Mouse (Mus musculus): ENCODE data around the gene Zfp260. TPM values are rescaled to one million over a fixed set of nuclear protein-coding genes. Genes with fewer than 3 reads are reported as not detected.

Zfp260 gene
- total RNA-seq (2021), result 10 to 100 TPM; 35.9 to 40.9 TPM
- long read RNA-seq, experiment 1, full-length matches to known transcripts, result 33 of 37 reads
- long read RNA-seq, experiment 1, partial matches to known transcripts, result 0 of 37 reads
- long read RNA-seq, experiment 1, other reads (novel, unspliced or antisense), result 4 of 37 reads
- long read RNA-seq, experiment 2, full-length matches to known transcripts, result 32 of 35 reads
- long read RNA-seq, experiment 2, partial matches to known transcripts, result 0 of 35 reads
- long read RNA-seq, experiment 2, other reads (novel, unspliced or antisense), result 3 of 35 reads

DNA sequence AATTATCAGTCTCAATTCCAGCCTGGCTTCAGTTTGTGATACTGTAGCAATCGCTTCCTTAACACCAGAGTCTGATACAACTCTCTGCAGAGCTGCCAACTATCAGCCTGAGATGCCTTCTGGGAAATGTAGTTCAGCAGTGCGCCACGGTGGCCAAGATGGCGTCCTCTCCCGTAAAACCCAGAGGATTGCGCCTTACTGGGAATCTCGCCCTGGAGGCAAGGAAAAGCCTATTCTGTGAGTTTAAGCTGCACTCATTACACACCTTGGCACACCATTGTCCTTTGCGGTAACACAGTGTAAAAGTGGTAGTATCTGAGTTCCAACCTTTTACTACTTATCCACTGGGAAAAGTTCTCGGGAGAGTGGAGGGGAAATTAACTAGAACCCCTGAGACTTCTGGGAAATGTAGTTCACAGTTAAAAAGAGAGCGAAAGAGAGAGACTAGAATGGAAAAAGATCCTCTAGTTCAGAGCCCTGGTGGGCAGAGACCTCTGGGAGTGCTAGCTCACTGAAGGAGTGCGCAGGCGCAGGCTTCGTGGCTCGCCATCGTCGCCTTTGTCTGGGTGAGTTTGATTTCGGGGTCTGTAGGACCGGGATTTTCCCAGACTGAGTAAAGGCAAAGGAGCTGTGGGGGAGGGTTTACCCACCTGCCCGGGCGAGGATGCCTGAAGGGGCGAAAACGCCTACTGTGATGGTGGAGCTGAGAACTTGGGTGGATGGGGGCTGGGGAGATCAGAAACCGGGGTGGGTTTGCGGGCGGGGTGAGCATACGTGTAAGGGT lies at the start of gene Zfp260:
TSS of gene Zfp260 (plus strand) at position 132 of the 784 bp plus-strand sequence.
- intact Hi-C loops (cut with DNase I), result loop anchor here (5.0 kb wide), 1 partner anchor 72 kb away; the partner anchor contains the start of gene Zfp146
- peak; percentile 88 to 89 for DNase-seq

GRCm38 (mm10) chr7:30048126-30048525 lies 46.5 kb upstream of the Zfp260 start:
- intact Hi-C loops (cut with DNase I), result no loop called here
- DNase-seq, result no peak

GRCm38 (mm10) chr7:30050882-30051548 lies 43.6 kb upstream of the Zfp260 start, which contains the start of gene Zfp14:
TSS of gene Zfp14 (minus strand) at chr7:30051380.
- intact Hi-C loops (cut with DNase I), result no loop called here
- peak; percentile 90 to 92 for DNase-seq

DNA sequence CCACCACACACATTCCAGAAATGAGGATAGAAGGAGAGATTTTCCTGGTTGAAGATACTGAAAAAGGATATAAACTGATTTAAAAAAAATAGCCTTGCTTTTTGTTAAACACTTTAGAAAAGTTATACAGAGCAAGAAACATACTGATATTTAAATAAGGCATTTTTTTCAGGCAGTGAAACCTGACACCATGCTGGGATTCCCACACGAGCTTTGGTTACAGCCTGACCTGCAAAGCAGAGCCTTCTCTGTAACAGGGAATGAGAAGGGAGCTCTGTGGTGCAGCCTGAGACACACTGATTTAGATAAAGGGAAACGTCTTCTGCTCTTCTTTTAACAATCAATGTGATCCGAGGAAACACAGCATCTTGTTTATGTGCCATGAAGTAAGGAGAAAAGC lies 41.0 kb upstream of the Zfp260 start:
- no peak for DNase-seq
- intact Hi-C loops (cut with DNase I), result no loop called here

GRCm38 (mm10) chr7:30060341-30060740 lies 34.2 kb upstream of the Zfp260 start:
- DNase-seq, result no peak
- intact Hi-C loops (cut with DNase I), result no loop called here

GRCm38 (mm10) chr7:30062478-30062877 lies 32.1 kb upstream of the Zfp260 start:
- DNase-seq, result no peak
- intact Hi-C loops (cut with DNase I), result no loop called here

DNA sequence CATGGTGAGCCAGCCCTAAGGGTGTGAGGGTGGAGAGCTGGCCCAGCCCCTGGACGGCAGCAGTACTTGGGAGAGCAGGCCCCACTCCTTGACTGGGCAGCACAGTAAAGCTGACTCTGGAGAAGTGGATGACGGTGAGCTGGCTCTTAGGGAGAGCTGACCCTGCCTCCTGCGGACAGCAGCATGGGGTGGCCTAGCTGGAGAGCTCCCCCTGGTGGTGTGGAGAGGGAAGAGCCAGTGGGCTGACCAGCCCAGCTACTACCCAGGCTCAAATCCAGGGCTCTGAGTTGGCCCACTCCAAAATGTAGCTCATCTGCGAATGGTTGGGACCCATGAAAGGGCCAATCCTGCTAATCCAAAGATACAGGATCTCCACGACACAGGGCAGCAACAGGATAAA lies 30.0 kb upstream of the Zfp260 start:
- no peak for DNase-seq
- intact Hi-C loops (cut with DNase I), result no loop called here

DNA sequence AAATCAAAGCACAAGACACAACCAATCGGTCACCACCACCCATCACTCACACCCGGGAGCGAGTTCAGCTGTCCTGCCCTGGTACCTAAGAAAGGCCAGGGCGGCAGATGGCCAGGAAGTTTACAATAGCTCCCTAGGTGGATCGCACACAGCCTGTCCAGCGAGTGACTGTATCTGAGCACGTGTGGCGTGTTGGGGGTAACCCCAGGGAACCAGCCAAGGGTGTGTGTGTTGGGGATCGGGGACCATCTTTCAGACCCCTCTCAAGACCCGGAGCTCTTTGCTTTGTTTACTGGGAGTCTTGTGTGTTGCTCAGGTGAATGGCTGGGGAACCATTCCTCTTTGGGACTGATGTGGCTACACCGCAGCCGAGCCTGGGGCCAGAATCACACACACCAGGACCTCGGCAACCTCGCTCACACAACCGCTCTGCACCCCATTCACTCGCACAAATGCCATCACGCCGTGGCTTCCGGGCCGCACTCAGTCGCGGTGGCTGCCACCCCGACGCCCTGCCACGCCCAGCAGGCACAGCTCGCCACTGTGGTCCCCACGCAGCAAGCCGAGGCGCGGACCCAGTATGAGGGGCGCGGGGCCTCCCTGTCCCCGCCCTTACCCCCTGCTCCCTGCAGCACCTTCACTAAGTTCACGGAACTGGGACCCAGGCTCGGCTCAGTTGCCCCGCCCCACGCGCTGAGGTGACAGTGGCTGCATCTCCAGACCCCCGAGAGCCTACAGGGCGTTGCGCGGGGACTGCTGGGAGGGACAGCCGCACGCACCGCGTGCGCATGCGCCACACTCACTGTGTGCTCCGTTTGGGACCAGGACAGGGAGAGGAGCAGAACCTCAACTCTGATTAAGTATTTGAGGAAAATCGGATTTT lies 22.2 kb upstream of the Zfp260 start, which contains the start of gene Zfp82:
TSS of gene Zfp82 (minus strand) at position 755 of the 883 bp plus-strand sequence.
- intact Hi-C loops (cut with DNase I), result no loop called here
- DNase-seq, result peak; percentile 82 to 89

- no peak for DNase-seq
- intact Hi-C loops (cut with DNase I), result loop anchor here (5.0 kb wide), 1 partner anchor 36 kb away; the partner anchor contains the start of gene Zfp382
Observed at GRCm38 (mm10) chr7:30086524-30086923, 8.1 kb upstream of the Zfp260 start.

DNA sequence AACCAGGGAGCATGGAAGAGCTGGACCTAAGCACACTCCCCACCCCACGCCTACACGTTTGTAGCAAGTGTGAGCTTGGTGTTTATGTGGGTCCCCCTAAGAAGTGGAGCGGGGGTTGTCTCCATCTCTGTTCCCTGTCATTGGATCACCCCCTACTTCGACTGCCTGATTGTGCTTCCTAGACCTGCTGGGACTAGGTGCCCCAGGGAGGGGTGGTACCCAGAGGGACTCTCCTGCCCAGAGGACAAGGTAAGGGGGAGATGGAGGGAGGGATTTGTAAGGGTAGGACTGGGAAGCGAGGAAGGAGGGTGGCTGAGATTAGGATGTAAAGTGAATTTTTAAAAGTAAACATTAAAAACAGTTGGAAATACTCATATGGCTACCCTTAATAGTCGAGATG lies 5.2 kb upstream of the Zfp260 start:
- intact Hi-C loops (cut with DNase I), result loop anchor here (2.0 to 5.0 kb wide), 2 partner anchors 33 to 77 kb away; partner anchors contain the start of gene Zfp382
- no peak for DNase-seq

GRCm38 (mm10) chr7:30090092-30090969 lies 4.2 kb upstream of the Zfp260 start, which contains the start of the genes Gm26920 and Zfp566:
TSS of gene Gm26920 (minus strand) at chr7:30090410.
TSS of gene Zfp566 (minus strand) at chr7:30090527.
- DNase-seq, result peak; percentile 94 to 97
- intact Hi-C loops (cut with DNase I), result no loop called here

- intact Hi-C loops (cut with DNase I), result no loop called here
- peak in 1 of 2 experiments; percentile 11 for DNase-seq
Observed at GRCm38 (mm10) chr7:30090970-30091585, 3.5 kb upstream of the Zfp260 start.

- DNase-seq, result no peak
- intact Hi-C loops (cut with DNase I), result no loop called here
Observed at GRCm38 (mm10) chr7:30092666-30093065, 1.9 kb upstream of the Zfp260 start.

DNA sequence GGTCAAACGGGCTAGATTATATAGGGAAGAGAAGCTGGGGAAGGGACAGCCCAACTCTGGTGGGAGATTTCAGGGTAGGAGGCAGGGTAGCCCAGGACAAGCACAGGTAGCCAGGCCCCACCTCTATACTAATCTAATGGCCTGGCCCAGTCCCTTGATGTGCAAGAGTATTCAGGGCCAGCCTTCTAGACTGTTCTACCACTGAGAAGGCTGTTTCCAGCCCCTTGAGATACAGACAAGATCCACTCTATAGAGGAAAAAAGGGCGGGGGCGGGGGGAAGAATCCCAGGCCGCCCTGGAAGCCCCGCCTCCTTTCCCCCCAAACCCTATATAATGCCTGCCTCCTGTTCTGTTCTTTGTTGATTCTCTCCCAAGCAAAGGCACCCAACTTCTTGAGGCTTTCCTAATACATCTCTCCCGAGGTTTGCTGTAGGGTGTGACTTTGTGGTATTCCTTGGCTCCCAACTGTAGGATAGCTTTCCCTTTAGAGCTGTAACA lies 610 bp upstream of the Zfp260 start:
- intact Hi-C loops (cut with DNase I), result no loop called here

GRCm38 (mm10) chr7:30095551-30096125 lies 1.1 kb downstream of the Zfp260 start:
- DNase-seq, result no peak
- intact Hi-C loops (cut with DNase I), result loop anchor here (5.0 kb wide), 1 partner anchor 72 kb away; the partner anchor contains the start of gene Zfp146

More for the DNA sequence above, 610 bp upstream of the Zfp260 start:
- DNase-seq, result no peak

- peak; percentile 35 to 40 for DNase-seq
- intact Hi-C loops (cut with DNase I), result loop anchor here (5.0 kb wide), 1 partner anchor 68 kb away; the partner anchor contains the start of gene Zfp146
Observed at GRCm38 (mm10) chr7:30099297-30099696, 4.7 kb downstream of the Zfp260 start.

DNA sequence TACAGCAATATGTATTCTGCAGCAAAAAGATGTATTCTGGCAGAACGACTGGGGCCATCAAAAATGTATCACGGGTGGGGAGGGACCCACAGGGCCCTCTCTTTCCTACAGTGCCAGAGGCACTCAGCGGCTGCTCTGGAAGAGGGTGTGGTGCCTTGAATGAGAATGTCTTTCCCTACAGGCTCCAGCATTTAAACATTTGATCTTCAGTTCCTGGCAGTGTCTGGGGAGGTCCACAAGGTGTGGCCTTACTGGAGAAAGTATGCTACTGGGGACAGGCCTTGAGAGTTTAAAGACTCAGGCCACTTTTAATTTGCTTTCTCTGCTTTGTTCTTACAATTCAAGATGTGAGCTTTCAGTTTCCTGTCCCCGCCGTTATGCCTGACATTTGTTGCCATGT lies 21.5 kb downstream of the Zfp260 start:
- no peak for DNase-seq
- intact Hi-C loops (cut with DNase I), result no loop called here
